Mouse (Mus musculus) frontal cortex, postnatal 25 days (tissue): ENCODE data around the gene Nek6.

Source experiments
- DNase-seq, 2 experiments: peaks; one replicate each; pipeline ENCODE4 v3.0.0; 2022; ENCODE audit warnings: low spot score in 2 of 2

Nek6 gene

GRCm38 (mm10) chr2:38536331-38536731 lies 24.9 kb downstream of the Nek6 start:
- DNase-seq = peak; percentile 16 to 36

- no peak for DNase-seq
Measured at GRCm38 (mm10) chr2:38539677-38540076, 28.2 kb downstream of the Nek6 start.

- DNase-seq = no peak
Measured at GRCm38 (mm10) chr2:38540666-38541065, 29.2 kb downstream of the Nek6 start.

GRCm38 (mm10) chr2:38541101-38541500 lies 29.7 kb downstream of the Nek6 start:
- DNase-seq = no peak

- no peak for DNase-seq
Measured at GRCm38 (mm10) chr2:38541570-38541969, 30.1 kb downstream of the Nek6 start.

GRCm38 (mm10) chr2:38542366-38542765 lies 30.9 kb downstream of the Nek6 start:
- no peak for DNase-seq

GRCm38 (mm10) chr2:38543158-38543557 lies 31.7 kb downstream of the Nek6 start:
- no peak for DNase-seq

GRCm38 (mm10) chr2:38544341-38544740 lies 32.9 kb downstream of the Nek6 start:
- DNase-seq = no peak

GRCm38 (mm10) chr2:38544982-38545381 lies 33.5 kb downstream of the Nek6 start:
- DNase-seq = no peak

GRCm38 (mm10) chr2:38545706-38546105 lies 34.3 kb downstream of the Nek6 start:
- DNase-seq = no peak

GRCm38 (mm10) chr2:38546222-38546621 lies 34.8 kb downstream of the Nek6 start:
- DNase-seq = no peak

GRCm38 (mm10) chr2:38546748-38547147 lies 35.3 kb downstream of the Nek6 start:
- DNase-seq = no peak

GRCm38 (mm10) chr2:38547793-38548517 lies 36.5 kb downstream of the Nek6 start:
- DNase-seq = no peak

GRCm38 (mm10) chr2:38552004-38552443 lies 40.6 kb downstream of the Nek6 start:
- DNase-seq = no peak

GRCm38 (mm10) chr2:38554226-38554995 lies 43.0 kb downstream of the Nek6 start:
- DNase-seq = no peak

- no peak for DNase-seq
Measured at GRCm38 (mm10) chr2:38555659-38556058, 44.2 kb downstream of the Nek6 start.

- DNase-seq = no peak
Measured at GRCm38 (mm10) chr2:38556721-38557120, 45.3 kb downstream of the Nek6 start.

GRCm38 (mm10) chr2:38560296-38561227 lies 49.1 kb downstream of the Nek6 start:
- DNase-seq = no peak

GRCm38 (mm10) chr2:38562596-38562995 lies 51.2 kb downstream of the Nek6 start:
- DNase-seq = no peak

- no peak for DNase-seq
Measured at GRCm38 (mm10) chr2:38571971-38572601, 60.6 kb downstream of the Nek6 start.

GRCm38 (mm10) chr2:38574697-38575096 lies 63.3 kb downstream of the Nek6 start:
- DNase-seq = no peak
